Mouse (Mus musculus) hindbrain, postnatal 0 days (tissue): ENCODE data around the gene Cckbr. TPM values are rescaled to one million over a fixed set of nuclear protein-coding genes. Genes with fewer than 3 reads are reported as not detected.
A peak's percentile ranks its signal among the peaks of the same experiment; 100 is the strongest.

ENCODE experiments used
- ATAC-seq: fragments of 200-750 bp; cut with Nextera tagmentation; 2 replicates; pipeline ENCODE4 v1.8.0; 2017; ENCODE audit warnings: mild to moderate bottlenecking, moderate TSS enrichment, moderate library complexity
- DNase-seq: peaks from one replicate; pipeline ENCODE4 v3.0.0-alpha.2; 2015; ENCODE audit warnings: low spot score
- H3K27ac ChIP-seq: fragments of 300-500 bp; sonication (generic); 2 replicates; pipeline ENCODE4 v1.5.1; 2014; ENCODE audit warnings: mild to moderate bottlenecking
- H3K27me3 ChIP-seq: fragments of 300-500 bp; sonication (generic); 2 replicates; pipeline ENCODE4 v1.6.1; 2014; ENCODE audit warnings: low read length, mixed read lengths; ENCODE audit not compliant: insufficient read depth
- H3K36me3 ChIP-seq: fragments of 300-500 bp; sonication (generic); 2 replicates; pipeline ENCODE4 v1.6.1; 2014; ENCODE audit warnings: low read length, mixed read lengths; ENCODE audit not compliant: insufficient read depth
- H3K4me1 ChIP-seq: fragments of 300-500 bp; sonication (generic); 2 replicates; pipeline ENCODE4 v1.6.1; 2014; ENCODE audit warnings: antibody characterized with exemption, low read length, mixed read lengths; ENCODE audit not compliant: insufficient read depth
- H3K4me2 ChIP-seq: fragments of 300-500 bp; sonication (generic); 2 replicates; pipeline ENCODE4 v1.6.1; 2014; ENCODE audit warnings: low read depth, mild to moderate bottlenecking, low read length, moderate library complexity, mixed read lengths
- H3K4me3 ChIP-seq: fragments of 300-500 bp; sonication (generic); 2 replicates; pipeline ENCODE4 v1.5.1; 2014; ENCODE audit warnings: low read length
- H3K9ac ChIP-seq: fragments of 300-500 bp; sonication (generic); replicated peaks from 2 replicates; pipeline ENCODE4 v1.6.1; 2014; ENCODE audit warnings: mild to moderate bottlenecking, low read length, moderate library complexity, mixed read lengths
- H3K9me3 ChIP-seq: fragments of 300-500 bp; sonication (generic); 2 replicates; pipeline ENCODE4 v1.6.1; 2016; ENCODE audit warnings: low read length, mixed read lengths
- CTCF ChIP-seq: IDR thresholded peaks from 2 replicates; pipeline ENCODE4 v1.5.1; 2016; ENCODE audit warnings: antibody characterized with exemption, control low read depth, low read depth
- WGBS: fragments of 180-500 bp; shearing (Covaris S2); extraction: QIAGEN DNeasy Blood & Tissue Kit; methylation state at CpG from one replicate; pipeline ENCODE4 v1.1.7; 2014; 5-methylcytosine and 5-hydroxymethylcytosine counted together
- polyA plus RNA-seq: library from polyadenylated mRNA; unstranded; fragments of >200 nt; fragmentation: Nextera tagmentation; extraction: Ambion mirVana; gene quantifications from 2 replicates; pipeline ENCODE4 v1.2.1, GENCODE M21; 2015
- total RNA-seq: library from RNA; depleted of rRNA; stranded (reverse); fragments of >200 nt; gene quantifications from 2 replicates; pipeline ENCODE4 v1.2.3, GENCODE M21; 2014; rRNA removed

Gene Cckbr
- 10.7 and 14.2 TPM in 2 replicates for total RNA-seq
- 5.3 TPM in 2 replicates for polyA plus RNA-seq

DNA sequence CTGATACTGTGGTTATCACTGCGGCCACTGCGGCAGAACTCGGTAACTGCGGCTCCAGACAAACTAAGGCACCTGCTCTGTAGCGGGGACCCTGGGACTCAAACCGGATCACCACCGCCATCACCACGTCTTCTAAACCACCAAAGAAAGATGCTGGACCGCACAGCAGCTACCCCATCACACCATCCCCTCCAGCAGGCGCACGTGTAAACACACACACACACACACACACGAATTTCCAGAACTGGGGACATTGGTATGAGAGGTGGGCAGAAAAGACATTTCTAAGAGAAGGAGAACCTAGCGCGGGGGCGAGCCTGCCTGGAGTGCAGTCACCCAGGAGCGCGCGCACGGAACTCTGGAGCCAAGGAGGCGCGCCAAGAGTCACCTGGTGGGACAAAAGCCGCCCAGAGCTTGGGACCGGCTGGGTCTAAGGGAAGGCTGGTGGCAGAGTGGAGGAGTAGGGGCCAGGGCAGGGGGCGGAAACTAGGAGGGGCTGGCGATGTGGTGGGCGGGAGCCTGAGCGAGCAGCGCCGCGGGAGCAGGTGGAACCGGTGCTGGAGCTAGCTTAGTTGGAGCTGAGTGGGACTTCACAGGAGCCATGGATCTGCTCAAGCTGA, at the start of gene Cckbr:
Gene Cckbr (plus strand): TSS at position 308 of the 620 bp plus-strand sequence.
- no peak; the same call in 1 of the 2 replicates for TF ChIP-seq CTCF
- WGBS = 1% methylated on average over 31 of the region's 31 CpGs
- DNase-seq (peak; percentile 58), ATAC-seq (peak; percentile 86)
- Histone ChIP-seq H3K27ac (no peak within 1 kb of the TSS), H3K27me3 (0 out of 2 replicates have a peak, but pooled peaks cover 4% of the 10 kb centered on the region), H3K4me1 (no peaks in the 10 kb centered on the region; the same call in 1 of the 2 replicates), H3K4me2 (peak within 1 kb of the TSS; percentile 91), H3K9me3 (no peaks in the 10 kb centered on the region), H3K4me3 (peak within 1 kb of the TSS; percentile 59), H3K36me3 (no peaks in the 10 kb centered on the region), H3K9ac (peak within 1 kb of the TSS; percentile 63)

DNA sequence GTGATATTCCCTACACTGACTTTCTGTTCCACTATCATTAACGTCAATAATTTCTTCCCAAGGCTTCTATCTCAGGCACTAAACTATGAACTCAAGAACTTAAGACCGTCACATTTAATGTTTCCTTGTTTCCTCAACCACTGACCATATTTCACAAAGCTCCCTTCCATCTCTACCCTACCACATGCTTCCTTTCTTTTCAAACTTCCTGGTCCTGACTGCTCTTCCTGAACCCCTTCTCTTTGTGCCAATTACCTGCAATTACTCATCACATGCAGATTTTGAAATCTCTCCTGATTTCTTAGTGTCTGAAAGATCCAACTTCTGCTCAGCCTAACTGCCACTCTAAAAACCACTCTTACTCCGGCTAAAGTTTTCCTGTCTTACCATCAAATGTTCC, 45.2 kb upstream of the Cckbr start:
- ATAC-seq (no peak), DNase-seq (no peak)
- H3K27ac ChIP-seq = no peak overlapping the region
- H3K9ac ChIP-seq = no peak overlapping the region
- no peaks in the 10 kb centered on the region for H3K4me1 ChIP-seq
- H3K4me3 ChIP-seq = no peak overlapping the region
- H3K36me3 ChIP-seq = peaks cover 76% of the 10 kb centered on the region
- WGBS = 97% methylated on average over 3 of the region's 3 CpGs
- no peaks in the 10 kb centered on the region for H3K27me3 ChIP-seq
- no peaks in the 10 kb centered on the region for H3K9me3 ChIP-seq
- no peak for TF ChIP-seq CTCF
- H3K4me2 ChIP-seq = no peak overlapping the region

DNA sequence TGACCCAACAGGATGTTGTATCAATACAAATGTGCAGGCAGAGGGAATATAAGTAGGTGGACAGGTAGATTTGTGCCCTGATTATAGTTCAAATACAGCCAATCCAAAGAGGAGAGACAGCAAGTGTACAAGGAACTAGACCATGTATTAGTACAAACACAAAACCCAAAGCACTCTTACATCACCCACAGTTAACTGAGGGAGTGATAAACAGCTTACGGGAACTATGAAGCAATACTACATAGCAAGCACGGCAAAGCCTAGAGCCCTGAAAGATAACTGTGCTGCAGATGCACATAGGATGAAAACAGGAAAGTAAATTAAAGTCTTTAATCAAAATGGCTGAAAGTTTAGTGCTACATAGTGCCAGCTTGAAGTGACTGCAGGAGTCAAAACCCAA, 37.8 kb upstream of the Cckbr start:
- no peak for ATAC-seq
- H3K36me3 ChIP-seq = peaks cover 59% of the 10 kb centered on the region
- no peaks in the 10 kb centered on the region for H3K4me1 ChIP-seq
- no peak overlapping the region for H3K27ac ChIP-seq
- no peaks in the 10 kb centered on the region for H3K9me3 ChIP-seq
- TF ChIP-seq CTCF = no peak
- no peak for DNase-seq
- H3K4me3 ChIP-seq = no peak overlapping the region
- no peaks in the 10 kb centered on the region for H3K27me3 ChIP-seq
- no peak overlapping the region for H3K4me2 ChIP-seq
- no peak overlapping the region for H3K9ac ChIP-seq
- 96% methylated on average over 2 of the region's 2 CpGs for WGBS

DNA sequence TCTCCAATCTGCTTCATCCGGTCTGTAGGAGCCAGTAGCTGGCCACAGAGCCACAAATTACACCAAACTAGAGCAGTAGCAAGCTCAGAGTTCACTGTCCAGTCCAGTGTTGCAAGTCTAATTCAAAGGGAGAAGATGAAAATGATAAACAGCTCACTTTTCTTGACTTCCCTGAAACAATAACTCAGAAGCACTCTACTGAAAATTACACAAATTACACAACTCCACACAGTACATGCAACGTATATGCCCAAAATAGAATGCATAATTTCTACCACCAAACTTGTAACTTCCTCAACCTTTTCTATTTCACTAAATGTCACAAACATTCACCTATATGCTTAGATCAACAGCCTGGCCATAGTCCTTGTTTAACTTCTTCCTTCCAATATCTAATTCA, 35.3 kb upstream of the Cckbr start:
- H3K36me3 ChIP-seq = peaks cover 34% of the 10 kb centered on the region
- 99% methylated on average over 2 of the region's 2 CpGs for WGBS
- ATAC-seq = no peak
- no peak overlapping the region for H3K27ac ChIP-seq
- no peak overlapping the region for H3K4me2 ChIP-seq
- TF ChIP-seq CTCF = no peak
- H3K9me3 ChIP-seq = no peaks in the 10 kb centered on the region
- no peak overlapping the region for H3K4me3 ChIP-seq
- no peak overlapping the region for H3K9ac ChIP-seq
- no peaks in the 10 kb centered on the region for H3K4me1 ChIP-seq
- DNase-seq = no peak
- no peaks in the 10 kb centered on the region for H3K27me3 ChIP-seq

DNA sequence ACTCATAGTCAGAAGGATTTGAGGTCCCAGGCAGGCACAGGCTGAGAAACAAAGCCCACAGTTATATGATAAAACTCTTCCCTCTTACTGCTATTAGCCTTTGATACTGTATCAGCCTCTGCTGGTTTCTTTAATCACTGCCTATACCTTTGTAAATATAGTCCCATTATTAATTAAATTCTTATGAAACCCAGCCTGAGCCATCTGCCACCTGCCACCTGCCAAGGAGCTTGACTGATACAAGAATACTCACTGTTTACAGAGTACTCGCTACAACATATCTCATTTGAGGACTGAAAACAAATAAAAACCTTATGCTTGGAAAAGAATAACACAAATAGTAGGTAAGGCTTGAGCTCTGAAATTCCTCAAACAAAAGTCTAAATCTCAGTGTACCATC, 30.9 kb upstream of the Cckbr start:
- Histone ChIP-seq H3K9me3 (no peaks in the 10 kb centered on the region), H3K36me3 (peaks cover 5% of the 10 kb centered on the region), H3K27ac (no peak overlapping the region), H3K27me3 (no peaks in the 10 kb centered on the region), H3K4me1 (peaks cover 7% of the 10 kb centered on the region; the same call in 1 of the 2 replicates), H3K4me3 (no peak overlapping the region), H3K4me2 (no peak overlapping the region), H3K9ac (no peak overlapping the region)
- DNase-seq = no peak
- WGBS = 74% methylated on average over 1 of the region's 1 CpGs
- TF ChIP-seq CTCF = no peak
- ATAC-seq = no peak

DNA sequence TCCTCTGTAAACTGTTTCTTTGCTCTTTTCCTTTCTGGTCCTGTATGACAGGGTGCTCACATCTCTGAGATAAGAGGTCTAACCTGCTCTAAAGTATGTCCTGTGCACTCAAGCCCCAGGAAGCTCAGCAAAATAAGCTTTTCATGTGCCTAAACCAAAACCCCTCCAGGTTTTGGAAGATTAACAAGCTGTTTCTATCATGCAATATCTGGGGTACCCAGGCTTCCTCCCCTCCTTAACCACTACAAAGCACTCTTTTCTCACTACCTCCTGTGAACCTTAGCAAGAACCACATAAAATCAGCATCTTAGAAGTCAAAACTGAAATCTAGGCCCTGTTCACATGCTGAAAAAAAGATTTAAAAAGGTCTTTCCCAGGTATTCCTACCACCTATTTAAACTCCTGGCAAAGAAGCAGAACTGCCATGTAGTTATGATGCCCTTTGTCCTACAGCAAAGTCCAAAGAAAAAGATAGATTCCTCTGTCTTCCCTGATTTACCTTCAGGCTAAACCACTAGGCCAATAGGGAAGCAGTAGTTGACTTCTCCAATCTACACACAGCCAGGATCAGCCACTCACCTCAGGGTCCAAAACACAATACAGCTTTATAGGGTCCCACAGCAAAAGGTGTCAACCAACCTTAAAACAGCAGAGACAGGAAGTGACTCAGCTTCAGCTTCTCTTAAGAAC, 30.3 kb upstream of the Cckbr start:
- H3K36me3 ChIP-seq = no peaks in the 10 kb centered on the region
- H3K27me3 ChIP-seq = no peaks in the 10 kb centered on the region
- H3K27ac ChIP-seq = no peak overlapping the region
- no peak overlapping the region for H3K4me2 ChIP-seq
- no peak for DNase-seq
- no peak for ATAC-seq
- no peak for TF ChIP-seq CTCF
- no peaks in the 10 kb centered on the region for H3K9me3 ChIP-seq
- H3K9ac ChIP-seq = no peak overlapping the region
- no peak overlapping the region for H3K4me3 ChIP-seq
- peaks cover 7% of the 10 kb centered on the region; the same call in 1 of the 2 replicates for H3K4me1 ChIP-seq

DNA sequence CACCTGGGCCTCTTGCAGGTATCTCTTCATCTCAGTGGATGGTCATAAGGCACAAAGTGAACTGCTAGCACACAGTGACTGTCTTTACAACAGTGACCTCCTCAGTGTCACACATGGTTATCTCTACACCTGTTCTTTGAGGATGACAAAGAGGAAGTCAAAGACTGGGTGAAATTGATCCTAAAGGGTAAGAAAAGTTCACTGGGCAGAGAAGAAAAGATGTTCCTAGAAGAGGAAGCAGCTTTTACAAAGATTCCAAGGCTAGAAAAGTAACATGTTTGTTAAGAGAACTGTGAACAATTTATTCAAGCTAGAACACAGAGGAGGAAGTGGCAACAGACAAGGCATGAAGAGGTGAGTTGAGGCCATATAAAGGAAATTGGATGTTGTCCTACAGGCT, 29.4 kb upstream of the Cckbr start:
- Histone ChIP-seq H3K4me1 (peaks cover 10% of the 10 kb centered on the region; the same call in 1 of the 2 replicates), H3K4me3 (no peak overlapping the region), H3K4me2 (no peak overlapping the region), H3K9me3 (no peaks in the 10 kb centered on the region), H3K27ac (no peak overlapping the region), H3K36me3 (no peaks in the 10 kb centered on the region), H3K9ac (no peak overlapping the region), H3K27me3 (no peaks in the 10 kb centered on the region)
- DNase-seq (no peak), ATAC-seq (no peak)
- no peak for TF ChIP-seq CTCF
